In the genomic region with DNA sequence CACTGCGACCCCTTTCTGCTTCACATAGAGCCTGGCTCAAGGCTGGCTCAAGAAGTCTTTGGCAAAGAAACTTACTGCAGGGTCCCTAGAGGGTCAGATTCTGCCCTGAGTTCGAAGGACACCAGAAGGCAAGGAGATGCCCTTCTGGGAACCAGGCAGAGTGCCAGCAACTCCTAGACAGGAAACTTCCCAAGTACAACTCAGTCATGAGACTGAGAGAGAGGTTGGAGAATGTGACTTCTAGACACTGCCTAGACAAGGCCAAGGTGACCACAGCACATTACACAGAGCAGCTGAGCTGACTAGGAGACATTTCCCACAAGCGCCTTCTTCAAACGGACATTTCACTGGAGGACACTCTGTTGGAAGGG, we compare ENCODE assay signal across 9 mouse cellular contexts. TPM values are rescaled to one million over a fixed set of nuclear protein-coding genes. Genes with fewer than 3 reads are reported as not detected.
A peak's percentile ranks its signal among the peaks of the same experiment; 100 is the strongest.
DNase-seq lines count a peak whose midpoint lies in the region; ATAC-seq and TF ChIP-seq lines count a peak whose summit lies in the region.
"Had no signal": no experiment of that assay in that cellular context is flagged by ENCODE, and none has a peak within 500 bp of the region (broad histone marks: within the 10 kb centered on the region; RNA-seq: fewer than 3 reads in every experiment).

No protein-coding gene starts in this region.

- H3K9ac ChIP-seq in heart, postnatal 0 days (replicated peaks; ENCODE audit: low read depth, low read length) = no peak overlapping the region
- H3K9ac ChIP-seq in forebrain, embryonic 15.5 days (replicated peaks) = no peak overlapping the region
- H3K9ac ChIP-seq: liver, embryonic 13.5 days had no signal

- no peaks in the 10 kb centered on the region for H3K36me3 ChIP-seq in heart, postnatal 0 days (replicated peaks; ENCODE audit: control insufficient read depth, insufficient read depth, low read length)
- H3K36me3 ChIP-seq in forebrain, embryonic 15.5 days = no peaks in the 10 kb centered on the region
- H3K36me3 ChIP-seq: liver, embryonic 13.5 days had no signal

- peak overlapping the region; percentile 69 for H3K4me2 ChIP-seq in heart, postnatal 0 days (ENCODE audit: low read depth, low read length)
- peak overlapping the region; percentile 93; the same call in 1 of the 2 replicates for H3K4me2 ChIP-seq in forebrain, embryonic 15.5 days (replicated peaks)

- H3K27me3 ChIP-seq in heart, postnatal 0 days (ENCODE audit: control insufficient read depth, insufficient read depth, low read length) = peaks cover 13% of the 10 kb centered on the region
- no peaks in the 10 kb centered on the region; the same call in 1 of the 2 replicates for H3K27me3 ChIP-seq in forebrain, embryonic 15.5 days

- no peak for TF ChIP-seq CTCF in heart, postnatal 0 days (IDR thresholded peaks at IDR 0.05; ENCODE audit: low read depth)

- no peaks in the 10 kb centered on the region for H3K9me3 ChIP-seq in heart, postnatal 0 days (replicated peaks; ENCODE audit: control insufficient read depth, low read length)
- no peaks in the 10 kb centered on the region for H3K9me3 ChIP-seq in forebrain, embryonic 15.5 days
- H3K9me3 ChIP-seq: liver, embryonic 13.5 days had no signal

- 0 out of 2 replicates have a peak, but pooled peaks cover 3% of the 10 kb centered on the region for H3K4me1 ChIP-seq in heart, postnatal 0 days (ENCODE audit: control insufficient read depth, insufficient read depth)
- H3K4me1 ChIP-seq in forebrain, embryonic 15.5 days = peaks cover 6% of the 10 kb centered on the region; the same call in 1 of the 2 replicates
- H3K4me1 ChIP-seq: liver, embryonic 13.5 days had no signal

- ATAC-seq in heart, postnatal 0 days (ENCODE audit: insufficient read depth, low read depth) = no peak
- peak; percentile 23; the same call in 1 of the 2 replicates for ATAC-seq in cerebellum, adult (ENCODE audit: insufficient number of reproducible peaks, low FRiP score, low TSS enrichment)
- peak; percentile 35 for ATAC-seq in forebrain, embryonic 15.5 days (replicated peaks)

- intact Hi-C loops in left cerebral cortex, postnatal 36 days (cut with DNase I) = loop anchor here (2.0 to 10.0 kb wide), 2 partner anchors 110 to 154 kb away; no protein-coding TSS in a partner anchor

- no peak for DNase-seq in heart, postnatal 0 days (ENCODE audit: low spot score)
- DNase-seq in heart, adult 11 months = no peak
- peak; percentile 9 to 21 for DNase-seq in left cerebral cortex, postnatal 36 days (ENCODE audit: low spot score in 2 of 2)
- DNase-seq in right cerebral cortex, postnatal 25 days = peak; percentile 28
- no peak for DNase-seq in urinary bladder, adult 2 months (ENCODE audit: low spot score)
- no peak for DNase-seq in gastrocnemius, postnatal 10 days
- DNase-seq: liver, embryonic 13.5 days had no signal

- 47% methylated on average over 4 of the region's 4 CpGs for WGBS in heart, postnatal 0 days
- 61% methylated on average over 4 of the region's 4 CpGs for WGBS in forebrain, embryonic 15.5 days

- no peak overlapping the region for H3K27ac ChIP-seq in heart, postnatal 0 days (ENCODE audit: low read depth)
- no peak overlapping the region for H3K27ac ChIP-seq in forebrain, embryonic 15.5 days (replicated peaks)
- H3K27ac ChIP-seq: liver, embryonic 13.5 days had no signal

- no peak for TF ChIP-seq EP300 in heart, postnatal 0 days (IDR thresholded peaks at IDR 0.05; ENCODE audit: low read depth)

- peak overlapping the region; percentile 45; the same call in 1 of the 2 replicates for H3K4me3 ChIP-seq in heart, postnatal 0 days (ENCODE audit: low read depth, low read length)
- H3K4me3 ChIP-seq in forebrain, embryonic 15.5 days = no peak overlapping the region

RNA-seq across cellular contexts. Expression of gene Kcnip4, which starts 0.5 kb away (rescaled TPM):
- total RNA-seq in heart, postnatal 0 days (2014; rRNA removed; ENCODE audit: low replicate concordance) = not detected in 2 replicates
- 0.11 and 0.16 TPM in 2 replicates for polyA plus RNA-seq in heart, postnatal 0 days (2015; fragmentation: Nextera tagmentation; extraction: Ambion mirVana)
- 5.2 and 5.9 TPM in 2 replicates for polyA plus RNA-seq in forebrain, embryonic 15.5 days (2015; fragmentation: Nextera tagmentation; extraction: Ambion mirVana)
- 10 to 100 TPM; 58.4 to 66.4 TPM for total RNA-seq in left cerebral cortex, postnatal 36 days (2021)
- 0.08 and 0.10 TPM in 2 replicates for polyA plus RNA-seq in urinary bladder, adult 2 months (2012; rRNA removed)
- under 1 TPM; 0.56 to 0.75 TPM for total RNA-seq in gastrocnemius, postnatal 10 days (2021)

Comparison
In these comparisons a context has a peak if more than half of its experiments do, and no peak if none do; other contexts are left out.
1. DNase-seq: peak in left cerebral cortex, postnatal 36 days (2 of 2) and right cerebral cortex, postnatal 25 days (single experiment); none in heart, postnatal 0 days (single experiment), heart, adult 11 months (single experiment), urinary bladder, adult 2 months (single experiment) and gastrocnemius, postnatal 10 days (single experiment).
2. RNA of gene Kcnip4, which starts 0.5 kb away (total RNA-seq): 58.4 to 66.4 TPM in left cerebral cortex, postnatal 36 days; 0.56 to 0.75 TPM in gastrocnemius, postnatal 10 days and not detected in heart, postnatal 0 days; every median in the first group is over 10 times any median in the second.